Mouse (Mus musculus): ENCODE data around the gene Nlgn3.
"Not testable (repeated sequence)": the region's sequence is repeated elsewhere in the genome, so short reads cannot be mapped to it uniquely, and the experiment has no call there.

Gene Nlgn3

DNA sequence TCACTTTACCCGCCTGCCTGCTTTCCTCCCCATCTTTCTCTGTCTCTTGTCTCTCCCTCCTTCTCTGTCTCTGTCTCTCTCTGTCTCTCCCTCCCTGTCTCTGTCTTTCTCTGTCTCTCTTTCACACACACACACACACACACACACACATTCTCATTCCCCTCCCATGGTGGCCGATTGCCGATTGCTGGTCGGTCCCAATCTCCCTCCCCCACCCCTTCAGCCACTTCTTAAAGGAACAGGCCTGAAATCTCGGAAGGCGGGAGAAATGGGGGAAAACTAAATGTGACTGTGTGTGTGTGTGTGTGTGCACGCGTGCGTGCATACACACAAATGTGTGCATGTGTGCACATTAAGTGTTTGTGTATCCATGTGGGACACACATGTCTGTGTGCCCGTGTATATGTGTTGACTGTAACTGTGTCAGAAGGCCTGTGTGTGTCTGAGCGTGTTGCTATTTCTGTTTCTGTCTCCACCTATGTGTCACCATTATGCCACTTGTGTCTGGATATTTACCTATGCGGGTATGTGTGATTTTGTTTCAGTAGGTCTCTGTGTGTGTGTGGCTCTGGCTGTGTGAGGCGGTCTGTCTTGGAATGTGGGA, 1.6 kb downstream of the Nlgn3 start:
- DNase-seq = peak; percentile 32

- DNase-seq = peak; percentile 47
Measured at GRCm38 (mm10) chrX:101301654-101302053, 2.7 kb downstream of the Nlgn3 start.

- DNase-seq = peak; percentile 49
Measured at GRCm38 (mm10) chrX:101304646-101305045, 5.7 kb downstream of the Nlgn3 start.

- no peak for DNase-seq
Measured at GRCm38 (mm10) chrX:101309299-101309698, 10.3 kb downstream of the Nlgn3 start.

DNA sequence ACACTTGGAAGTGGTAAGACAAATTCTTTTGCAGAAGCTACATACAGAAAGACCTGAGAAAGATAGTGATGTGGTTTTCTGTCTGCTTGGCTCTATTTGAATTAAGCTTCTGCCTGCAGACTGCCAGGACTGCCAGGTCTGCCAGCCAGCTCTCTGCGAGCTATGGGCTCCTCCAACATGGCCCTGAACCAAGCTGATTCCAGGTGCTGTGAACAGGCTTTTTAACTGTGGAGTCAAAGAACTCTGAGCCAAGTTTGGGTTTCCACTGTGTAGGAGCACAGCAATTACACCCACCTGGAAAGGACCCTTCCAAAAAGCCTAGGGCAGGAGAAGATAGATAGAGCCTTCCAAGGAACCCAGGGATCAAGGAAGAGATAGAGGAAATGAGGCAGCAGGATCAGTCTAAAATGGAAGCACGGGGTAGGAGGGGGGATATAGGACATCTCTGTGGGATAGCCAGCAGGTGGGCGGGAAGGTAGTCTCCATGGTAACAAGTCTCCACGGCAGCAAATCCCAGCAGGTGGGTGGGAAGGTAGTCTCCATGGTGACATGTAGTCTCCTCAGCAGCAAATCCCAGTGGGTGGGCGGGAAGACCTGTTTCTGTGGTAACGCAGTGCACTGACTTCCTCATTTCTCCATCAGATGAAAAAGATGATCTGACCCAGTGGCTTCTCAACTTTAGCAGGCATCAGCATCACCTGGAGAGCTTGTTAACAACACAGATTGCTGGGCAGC, 14.8 kb downstream of the Nlgn3 start:
- DNase-seq = peak; percentile 42

- DNase-seq = no peak
Measured at GRCm38 (mm10) chrX:101319775-101320174, 20.8 kb downstream of the Nlgn3 start.

GRCm38 (mm10) chrX:101325989-101326899, 27.3 kb downstream of the Nlgn3 start:
- no peak for DNase-seq

DNA sequence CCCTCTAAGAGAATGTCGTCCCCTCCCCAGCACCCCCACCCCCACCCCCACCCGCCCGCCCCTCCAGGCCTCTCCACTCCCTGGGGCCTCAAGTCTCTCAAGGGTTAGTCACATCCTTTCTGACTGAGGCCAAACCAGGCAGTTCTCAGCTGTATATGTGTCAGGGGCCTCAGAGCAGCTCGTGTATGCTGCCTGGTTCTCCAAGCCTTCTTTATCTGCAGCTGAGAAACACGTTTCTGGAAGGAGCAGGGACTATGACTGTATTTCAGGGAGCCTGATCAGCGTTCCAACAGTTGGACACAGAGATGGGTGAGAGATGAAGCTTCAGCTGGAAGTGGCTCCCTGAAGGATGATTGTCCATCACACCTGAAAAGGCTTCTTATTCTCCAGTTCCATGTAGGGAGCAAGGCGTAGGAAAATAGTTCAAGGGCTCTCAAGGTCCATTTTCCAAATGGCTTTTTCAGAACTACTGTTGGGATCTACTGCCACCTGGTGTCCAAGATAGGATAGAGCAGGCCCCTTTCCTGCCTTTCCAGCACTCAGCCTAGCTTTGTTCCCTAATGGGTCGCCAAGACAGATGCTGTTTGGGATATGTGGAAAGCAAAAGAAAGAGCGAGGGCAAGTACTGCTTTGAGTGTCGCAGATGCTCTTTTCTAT, 30.5 kb downstream of the Nlgn3 start:
- DNase-seq = peak; percentile 70

DNA sequence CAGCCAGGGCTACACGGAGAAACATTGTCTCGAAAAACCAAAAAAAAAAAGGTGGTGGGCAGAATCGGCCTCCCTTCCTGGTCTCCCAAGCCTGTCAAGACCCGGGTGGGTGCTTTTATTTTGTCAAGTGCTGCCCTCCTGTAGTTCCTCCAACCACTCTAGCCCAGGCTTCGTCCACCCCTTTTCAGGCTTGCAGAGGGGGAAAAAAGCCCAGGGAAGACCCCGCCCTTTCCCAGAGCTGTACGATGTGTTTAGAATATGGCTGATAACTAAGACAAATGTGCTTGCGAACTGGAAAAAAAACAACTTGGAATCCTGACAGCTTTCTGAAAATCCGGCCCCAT, 33.0 kb downstream of the Nlgn3 start:
- DNase-seq = no peak

DNA sequence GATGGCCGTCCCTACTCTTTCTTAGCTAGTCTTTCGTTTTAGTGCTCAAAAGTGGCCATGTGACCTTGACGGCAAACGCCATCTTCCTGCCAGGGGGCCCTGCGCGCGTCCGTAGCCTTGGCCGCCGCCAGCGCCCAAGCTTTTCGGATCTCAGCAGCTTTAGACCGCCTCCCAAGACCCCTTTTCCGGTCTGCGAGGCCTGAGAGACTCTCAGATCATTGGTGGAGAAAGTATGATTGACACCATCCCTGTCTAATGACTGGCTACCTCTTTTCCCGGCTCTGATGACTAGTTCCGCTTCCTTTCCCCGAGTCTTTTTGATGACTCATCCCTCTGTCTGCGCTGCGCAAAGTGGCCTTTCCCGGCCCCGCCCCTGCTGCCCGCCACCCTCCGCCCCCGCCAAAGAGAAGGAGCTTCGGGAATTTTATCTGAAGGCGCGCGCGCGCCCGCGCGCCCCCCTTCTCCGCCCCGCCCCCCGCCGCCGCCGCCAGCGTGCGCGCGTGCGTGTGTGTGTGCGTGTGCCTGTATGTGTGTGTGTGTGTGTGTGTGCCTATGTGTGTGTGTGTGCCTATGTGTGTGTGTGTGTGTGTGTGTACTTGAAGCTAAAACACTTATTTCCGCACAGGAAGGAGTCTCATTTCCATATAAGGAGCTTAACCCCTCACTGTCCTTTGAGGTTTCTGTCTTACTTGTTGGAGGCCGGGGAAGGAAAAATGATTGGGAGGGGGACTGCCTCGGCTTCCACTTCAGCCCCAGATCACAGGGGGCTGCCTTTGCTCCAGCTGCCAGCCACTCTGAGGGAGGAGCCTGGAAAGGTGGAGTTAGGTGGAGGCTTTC, 33.6 kb downstream of the Nlgn3 start:
- peak; percentile 96 for DNase-seq

DNA sequence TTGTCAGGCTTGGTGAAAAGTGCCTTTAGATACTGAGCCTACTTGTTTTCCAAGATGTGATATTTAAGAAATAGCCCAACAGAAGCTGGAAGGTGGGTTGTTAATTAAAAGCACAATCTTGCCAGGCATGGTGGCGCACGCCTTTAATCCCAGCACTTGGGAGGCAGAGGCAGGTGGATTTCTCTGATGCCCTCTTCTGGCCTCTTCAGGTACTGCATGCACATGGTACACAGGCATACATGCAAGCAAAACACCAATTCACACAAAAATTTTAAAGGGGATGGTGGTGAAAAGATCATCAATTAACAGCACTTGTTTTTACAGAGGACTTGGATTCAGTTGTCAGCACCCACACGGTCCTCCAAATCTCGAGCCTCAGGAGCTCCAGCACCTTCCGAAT, 35.6 kb downstream of the Nlgn3 start:
- DNase-seq = no peak

- DNase-seq = no peak
Measured at GRCm38 (mm10) chrX:101338666-101339065, 39.7 kb downstream of the Nlgn3 start.

DNA sequence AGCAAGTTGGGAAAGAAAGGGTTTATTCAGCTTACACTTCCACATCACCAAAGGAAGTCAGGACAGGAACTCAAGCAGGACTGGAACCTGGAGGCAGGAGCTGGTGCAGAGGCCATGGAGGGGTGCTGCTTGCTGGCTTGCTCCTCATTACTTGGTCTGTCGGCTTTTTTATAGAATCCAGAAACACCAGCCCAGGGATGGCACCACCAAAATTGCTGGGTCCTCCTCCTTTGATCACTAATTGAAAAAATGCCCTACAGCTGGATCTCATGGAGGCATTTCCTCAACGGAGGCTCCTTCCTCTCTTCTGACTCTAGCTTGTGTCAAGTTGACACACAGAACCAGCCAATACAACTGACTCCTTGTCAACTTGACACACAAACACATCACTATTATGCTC, 43.9 kb downstream of the Nlgn3 start:
- DNase-seq = not testable (repeated sequence)

DNA sequence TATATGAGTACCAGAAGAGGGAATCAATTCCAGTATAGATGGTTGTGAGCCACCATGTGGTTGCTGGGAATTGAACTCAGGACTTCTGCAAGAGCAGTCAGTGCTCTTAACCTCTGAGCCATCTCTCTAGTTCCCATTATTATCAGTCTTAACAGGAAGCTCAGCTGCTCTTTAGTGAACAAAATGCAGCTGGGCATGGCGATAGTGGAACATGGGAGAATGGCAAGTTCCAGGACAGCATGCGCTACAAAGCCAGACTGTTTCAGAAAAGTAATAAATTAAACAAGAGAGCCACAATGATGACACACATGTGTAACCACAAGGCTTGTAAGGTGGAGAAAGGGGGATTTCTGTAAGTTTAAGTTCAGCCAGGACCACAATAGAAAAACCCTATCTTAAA, 46.5 kb downstream of the Nlgn3 start:
- DNase-seq = no peak

- DNase-seq = no peak
Measured at GRCm38 (mm10) chrX:101346475-101346874, 47.5 kb downstream of the Nlgn3 start.

GRCm38 (mm10) chrX:101351188-101351587, 52.2 kb downstream of the Nlgn3 start:
- DNase-seq = no peak

DNA sequence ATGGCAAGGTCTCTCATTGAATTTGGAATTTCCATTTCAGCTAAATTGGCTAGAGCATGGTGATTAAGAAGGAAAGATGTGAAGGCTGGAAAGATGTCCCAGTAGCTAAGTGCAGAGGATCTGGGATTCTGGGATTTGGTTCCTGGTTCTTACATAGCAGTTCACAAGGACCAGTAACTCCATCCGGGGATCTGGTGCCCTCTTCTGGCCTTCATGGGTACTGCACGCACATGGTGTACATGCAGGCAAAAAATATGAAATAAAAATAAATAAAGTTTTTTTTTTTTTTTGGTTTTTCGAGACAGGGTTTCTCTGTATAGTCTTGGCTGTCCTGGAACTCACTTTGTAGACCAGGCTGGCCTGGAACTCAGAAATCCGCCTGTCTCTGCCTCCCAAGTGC, 59.9 kb downstream of the Nlgn3 start:
- DNase-seq = not testable (repeated sequence)

GRCm38 (mm10) chrX:101369001-101369400, 70.0 kb downstream of the Nlgn3 start:
- no peak for DNase-seq

- DNase-seq = no peak
Measured at GRCm38 (mm10) chrX:101370573-101370972, 71.6 kb downstream of the Nlgn3 start.

DNA sequence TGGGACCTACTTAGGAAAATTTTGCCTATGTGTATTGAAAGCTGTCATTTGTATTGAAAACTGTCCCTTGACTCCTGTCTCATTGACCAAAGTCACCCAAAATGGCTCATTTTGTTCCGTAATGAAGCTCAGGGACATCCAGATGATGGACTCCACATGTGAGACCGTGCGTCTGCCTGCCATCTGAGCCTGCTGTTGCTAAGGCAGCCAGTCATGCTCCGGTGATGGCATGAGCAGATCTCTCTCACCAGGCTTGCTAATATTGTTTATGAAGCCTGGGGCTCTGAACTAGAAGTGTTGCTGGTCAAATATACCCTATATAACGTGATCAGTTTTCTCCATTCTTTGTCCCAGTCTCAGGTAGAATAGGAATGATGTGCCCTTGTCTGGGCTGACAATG, 74.0 kb downstream of the Nlgn3 start:
- DNase-seq = no peak
